Mouse (Mus musculus) kidney, postnatal 36 days (tissue): ENCODE measurements at regions not wholly inside any gene's neighbourhood (a gene's known extent, or its start where the extent isn't known, plus 50 kb on each side); places are given as distances from the start of the nearest gene placed in this dataset.

ENCODE experiments used
- DNase-seq, 2 experiments: peaks; one replicate each; pipeline ENCODE4 v3.0.0; 2021 to 2022; ENCODE audit warnings: mixed read lengths in 2 of 2

DNA sequence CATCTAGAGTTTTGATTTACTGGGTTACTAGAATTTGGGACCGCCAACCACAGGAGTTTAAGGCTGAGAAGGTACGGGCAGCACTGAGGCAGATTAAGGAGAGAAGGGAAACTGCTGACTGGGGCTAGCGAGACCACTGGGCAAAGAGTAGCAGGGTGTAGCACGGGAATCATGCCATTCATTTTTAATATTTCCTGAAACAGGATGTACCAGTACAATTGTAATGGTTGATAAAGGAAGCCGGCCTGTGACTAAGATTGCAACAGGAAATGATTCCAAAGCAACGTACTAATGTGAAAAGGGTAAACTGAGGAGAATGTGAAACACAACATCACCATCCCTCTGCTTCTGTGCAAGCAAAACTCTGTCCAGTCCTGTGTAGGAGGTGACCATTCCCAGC is 118.3 kb upstream of the Ift57 start:
- DNase-seq: peak in 1 of 2 experiments; percentile 4

- DNase-seq: no peak
Observed at GRCm38 (mm10) chr16:49606500-49606899, 92.5 kb upstream of the Ift57 start.

DNA sequence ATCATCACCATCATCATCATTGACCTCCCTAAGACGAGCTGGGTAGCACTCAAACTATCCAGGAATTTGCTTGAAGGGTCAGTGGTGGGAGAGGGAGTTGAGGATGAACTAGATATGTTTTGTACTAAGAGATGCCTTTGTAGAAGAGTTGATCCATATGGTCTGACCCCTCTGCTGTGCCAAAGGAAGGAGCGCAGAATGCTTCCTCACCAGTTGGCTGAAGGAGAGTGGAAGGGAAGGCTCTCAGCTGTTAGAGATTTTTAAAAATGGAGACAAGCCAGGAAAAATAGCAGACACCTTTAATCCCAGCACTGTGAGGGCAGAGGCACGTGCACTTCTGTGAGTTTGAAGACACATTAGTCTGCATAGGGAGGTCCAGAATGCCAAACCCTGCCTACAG is 84.2 kb upstream of the Ift57 start:
- DNase-seq: no peak

DNA sequence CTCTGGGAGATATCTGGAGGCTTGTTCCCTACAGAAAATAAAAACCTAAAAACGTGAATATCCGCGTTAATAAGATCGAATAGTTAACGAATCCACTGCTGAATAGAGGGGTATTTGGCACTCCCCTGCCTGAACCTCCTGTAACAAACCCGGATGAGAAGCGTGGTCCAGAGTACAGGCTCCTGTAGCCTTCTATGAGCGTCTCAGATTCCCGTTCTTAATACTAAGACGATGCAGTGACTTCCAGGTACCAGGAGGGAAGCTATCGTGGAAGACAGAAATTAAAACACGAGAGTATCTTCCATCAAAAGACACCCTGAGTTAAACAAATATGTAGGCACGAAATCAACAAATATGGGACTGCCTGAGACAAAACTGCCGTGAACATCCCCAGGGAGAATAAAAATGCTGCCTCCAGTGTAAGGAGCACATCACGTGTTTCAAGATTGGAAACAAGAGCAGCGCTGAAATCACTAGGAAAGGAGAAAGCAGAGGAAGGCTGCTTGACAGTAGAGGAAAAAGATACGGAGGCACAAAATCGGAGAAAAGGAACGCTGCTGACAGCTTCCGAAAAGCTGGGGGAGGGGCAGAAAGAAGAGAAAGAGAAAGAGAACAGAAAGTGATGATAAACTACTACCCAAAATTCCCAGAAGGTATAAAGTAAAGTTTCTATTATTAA is 83.6 kb upstream of the Ift57 start:
- no peak for DNase-seq

DNA sequence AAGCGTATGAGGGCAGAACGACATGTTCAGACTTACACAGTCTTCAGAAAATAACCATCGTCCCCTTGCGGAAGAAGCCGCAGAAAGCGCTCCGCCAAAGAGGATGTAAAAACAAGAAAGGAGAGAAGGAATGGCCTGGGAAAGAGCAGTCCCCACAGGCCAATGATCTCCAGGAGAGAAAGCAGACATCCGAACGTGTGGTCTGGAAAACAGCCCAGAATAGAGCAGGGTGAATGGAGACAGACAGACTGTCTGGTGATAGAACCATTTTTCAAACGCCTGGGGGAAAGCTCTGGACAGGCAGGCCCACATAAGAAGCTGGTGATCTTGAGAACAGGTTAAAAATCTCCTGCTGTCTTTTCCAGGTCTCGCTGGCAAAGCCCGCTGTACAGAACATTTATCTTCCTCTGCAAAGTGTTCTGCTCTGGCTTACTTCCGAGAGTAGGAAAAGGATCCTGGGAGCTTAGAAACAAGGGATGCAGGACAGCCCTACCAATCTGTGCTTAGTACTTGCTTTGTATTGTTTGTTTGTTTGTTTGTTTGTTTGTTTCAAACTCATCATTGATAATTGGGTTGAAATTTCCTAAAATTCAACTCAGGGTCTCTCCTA is 82.7 kb upstream of the Ift57 start:
- DNase-seq: no peak

GRCm38 (mm10) chr16:49633502-49633901 is 65.5 kb upstream of the Ift57 start:
- no peak for DNase-seq

GRCm38 (mm10) chr16:49635506-49635905 is 63.5 kb upstream of the Ift57 start:
- no peak for DNase-seq

DNA sequence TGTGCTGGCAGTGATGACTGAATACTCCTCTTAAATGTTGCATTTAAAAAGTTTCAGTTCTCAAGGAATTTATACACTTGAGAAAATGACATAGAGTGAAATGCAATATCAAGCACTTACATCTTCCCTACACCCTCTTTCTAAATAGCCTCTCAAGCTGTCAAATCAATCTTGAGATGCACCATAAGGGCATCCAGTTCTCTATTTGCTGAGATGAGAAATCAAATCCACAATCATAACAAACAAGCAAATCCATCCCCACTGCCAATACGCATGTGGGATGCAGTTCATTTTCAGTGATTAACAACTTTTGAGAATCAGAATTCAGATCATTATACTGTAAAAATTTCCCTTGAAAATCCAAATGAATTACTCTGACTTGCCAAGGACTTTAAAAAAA is 62.6 kb upstream of the Ift57 start:
- DNase-seq: no peak

DNA sequence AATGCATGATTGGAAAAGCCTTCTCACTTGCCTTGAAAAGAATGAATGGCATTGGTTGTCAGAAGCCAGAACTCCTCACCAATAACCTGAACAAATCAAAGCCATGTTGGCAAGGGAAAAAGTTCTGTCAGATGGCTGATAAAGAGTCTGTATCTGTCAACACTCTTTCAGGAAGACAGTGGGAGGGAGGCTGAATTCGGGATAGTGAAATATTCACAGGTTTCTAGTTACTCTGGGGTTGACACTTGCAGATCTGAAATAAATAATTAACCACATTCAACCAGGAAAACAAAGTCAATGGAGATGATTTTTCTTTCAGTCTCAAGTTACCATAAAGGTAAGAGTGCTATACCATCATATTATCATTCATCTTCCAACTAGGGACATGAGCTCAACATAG is 56.3 kb upstream of the Ift57 start:
- peak; percentile 9 to 14 for DNase-seq

DNA sequence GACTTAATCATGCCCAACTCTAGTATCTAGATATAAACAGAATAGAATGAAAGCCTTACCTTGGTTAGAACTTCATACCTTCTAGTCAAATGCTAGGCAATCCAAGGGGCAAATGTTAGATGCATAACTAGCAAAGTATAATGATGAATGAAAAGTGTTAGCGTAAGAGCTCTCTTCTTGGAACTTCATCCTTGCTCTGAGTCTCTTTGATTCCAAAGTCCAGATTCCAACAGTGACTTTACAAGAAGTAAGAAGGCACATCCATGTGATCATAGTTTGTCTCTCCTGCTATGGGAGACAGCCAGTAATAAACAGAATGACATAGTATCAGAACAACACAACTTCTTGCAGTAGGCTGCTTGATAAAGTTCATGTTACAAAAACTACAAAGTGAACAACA is 54.6 kb upstream of the Ift57 start:
- peak in 1 of 2 experiments; percentile 21 for DNase-seq

DNA sequence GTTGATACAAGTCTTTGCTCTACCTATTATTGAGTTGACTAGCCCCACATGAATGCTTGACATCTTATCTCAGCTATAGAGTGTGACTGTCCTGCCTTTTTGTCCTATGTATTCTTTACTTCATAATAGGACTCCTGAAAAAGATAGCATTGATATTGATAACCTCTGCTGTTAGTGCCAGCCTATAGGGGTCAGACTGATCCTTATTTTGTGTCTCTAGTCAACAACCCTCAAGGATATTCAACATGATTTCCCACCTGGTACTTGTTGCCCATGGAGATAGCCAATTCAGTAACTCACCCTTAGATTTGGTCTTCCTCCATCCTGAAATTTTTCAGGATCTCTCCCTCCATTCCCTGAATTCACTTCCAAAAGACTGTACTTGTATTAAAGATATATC is 52.6 kb upstream of the Ift57 start:
- no peak for DNase-seq
